Mouse (Mus musculus) liver, adult 2 months (tissue): ENCODE measurements around the gene Akap8. TPM values are rescaled to one million over a fixed set of nuclear protein-coding genes. Genes with fewer than 3 reads are reported as not detected.

ENCODE experiments used
- DNase-seq: peaks from one replicate; pipeline ENCODE4 v3.0.0-alpha.2; 2011; ENCODE audit warnings: low read depth, low spot score; ENCODE audit errors: extremely low read depth
- H3K27ac ChIP-seq: fragments of 200-500 bp; replicated peaks from 2 replicates; pipeline ENCODE4 v1.5.1; 2012; ENCODE audit warnings: low read depth, mild to moderate bottlenecking, control low read depth, inconsistent platforms, low read length; ENCODE audit not compliant: insufficient read depth
- H3K27me3 ChIP-seq: fragments of 200-500 bp; 2 replicates; pipeline ENCODE4 v1.6.1; 2012; ENCODE audit warnings: mild to moderate bottlenecking, moderate library complexity, low read length, inconsistent platforms; ENCODE audit not compliant: control insufficient read depth, insufficient read depth
- H3K36me3 ChIP-seq: fragments of 200-500 bp; 2 replicates; pipeline ENCODE4 v1.6.1; 2012; ENCODE audit warnings: low read length, inconsistent platforms; ENCODE audit not compliant: control insufficient read depth, insufficient read depth
- H3K4me1 ChIP-seq: fragments of 200-500 bp; 2 replicates; pipeline ENCODE4 v1.6.1; 2011; ENCODE audit warnings: low read length; ENCODE audit not compliant: control insufficient read depth, insufficient read depth
- H3K4me3 ChIP-seq: fragments of 200-500 bp; 2 replicates; pipeline ENCODE4 v1.5.1; 2011; ENCODE audit warnings: low read depth, mild to moderate bottlenecking, control low read depth, low read length, moderate library complexity; ENCODE audit not compliant: insufficient read depth
- H3K79me2 ChIP-seq: fragments of 200-500 bp; 2 replicates; pipeline ENCODE4 v1.6.1; 2012; ENCODE audit warnings: inconsistent platforms, mild to moderate bottlenecking, low read length, moderate library complexity; ENCODE audit not compliant: control insufficient read depth, insufficient read depth
- H3K9ac ChIP-seq: fragments of 200-500 bp; 2 replicates; pipeline ENCODE4 v1.6.1; 2012; ENCODE audit warnings: low read depth, mild to moderate bottlenecking, control low read depth, inconsistent platforms, low read length
- CTCF ChIP-seq: fragments of 200-500 bp; IDR thresholded peaks from 2 replicates; pipeline ENCODE4 v1.5.1; 2011; ENCODE audit warnings: low read depth, low read length, control low read depth
- POLR2A ChIP-seq: fragments of 200-500 bp; IDR thresholded peaks from 2 replicates; pipeline ENCODE4 v1.6.1; 2011; ENCODE audit warnings: low read length, control low read depth; ENCODE audit not compliant: insufficient read depth; ENCODE audit errors: extremely low read depth
- WGBS: fragments of 180-500 bp; shearing (Covaris S2); methylation state at CpG from one replicate; pipeline ENCODE4 v1.1.7; 2018; 5-methylcytosine and 5-hydroxymethylcytosine counted together
- polyA plus RNA-seq: library from polyadenylated mRNA; depleted of rRNA; stranded (reverse); fragments of >200 nt; gene quantifications from 2 replicates; pipeline ENCODE4 v1.2.3, GENCODE M21; 2012
- total RNA-seq: library from RNA; depleted of rRNA; stranded (reverse); fragments of >200 nt; gene quantifications from 2 replicates; pipeline ENCODE4 v1.2.3, GENCODE M21; 2014

Akap8 gene
- total and polyA plus RNA-seq, 2 experiments, result 31.6 to 47.9 TPM

- peaks cover 65% of the 10 kb centered on the region for H3K36me3 ChIP-seq
- peaks cover 3% of the 10 kb centered on the region; the same call in 1 of the 2 replicates for H3K4me1 ChIP-seq
- no peak overlapping the region for H3K9ac ChIP-seq
- 92% methylated on average over 5 of the region's 5 CpGs for WGBS
- no peak overlapping the region for H3K27ac ChIP-seq
- H3K79me2 ChIP-seq, result peaks cover 21% of the 10 kb centered on the region; the same call in 1 of the 2 replicates
- DNase-seq, result no peak
- H3K27me3 ChIP-seq, result no peaks in the 10 kb centered on the region
- TF ChIP-seq POLR2A (no peak), CTCF (no peak)
- H3K4me3 ChIP-seq, result no peak overlapping the region
Observed at GRCm38 (mm10) chr17:32315560-32315959, 5.5 kb downstream of the Akap8 start.

- H3K27ac ChIP-seq, result no peak overlapping the region
- H3K9ac ChIP-seq, result no peak overlapping the region
- H3K4me1 ChIP-seq, result no peaks in the 10 kb centered on the region
- peaks cover 81% of the 10 kb centered on the region for H3K36me3 ChIP-seq
- no peaks in the 10 kb centered on the region for H3K27me3 ChIP-seq
- H3K79me2 ChIP-seq, result peaks cover 10% of the 10 kb centered on the region; the same call in 1 of the 2 replicates
- WGBS, result 77% methylated on average over 5 of the region's 5 CpGs
- no peak overlapping the region for H3K4me3 ChIP-seq
- no peak for TF ChIP-seq CTCF
- TF ChIP-seq POLR2A, result no peak
- DNase-seq, result no peak
Observed at GRCm38 (mm10) chr17:32313892-32314291, 7.1 kb downstream of the Akap8 start.

GRCm38 (mm10) chr17:32312801-32313200 lies 8.2 kb downstream of the Akap8 start:
- 95% methylated on average over 8 of the region's 8 CpGs for WGBS
- H3K27ac ChIP-seq, result no peak overlapping the region
- no peak for DNase-seq
- H3K27me3 ChIP-seq, result no peaks in the 10 kb centered on the region
- no peak overlapping the region for H3K4me3 ChIP-seq
- H3K9ac ChIP-seq, result no peak overlapping the region
- H3K79me2 ChIP-seq, result peaks cover 6% of the 10 kb centered on the region; the same call in 1 of the 2 replicates
- peaks cover 90% of the 10 kb centered on the region for H3K36me3 ChIP-seq
- TF ChIP-seq CTCF, result no peak
- no peak for TF ChIP-seq POLR2A
- no peaks in the 10 kb centered on the region for H3K4me1 ChIP-seq

- H3K27me3 ChIP-seq, result no peaks in the 10 kb centered on the region
- H3K4me1 ChIP-seq, result no peaks in the 10 kb centered on the region
- WGBS, result 85% methylated on average over 4 of the region's 4 CpGs
- no peak overlapping the region for H3K27ac ChIP-seq
- H3K36me3 ChIP-seq, result peaks cover 81% of the 10 kb centered on the region
- no peak for DNase-seq
- H3K4me3 ChIP-seq, result no peak overlapping the region
- H3K9ac ChIP-seq, result no peak overlapping the region
- H3K79me2 ChIP-seq, result no peaks in the 10 kb centered on the region
- TF ChIP-seq POLR2A, result no peak
Observed at GRCm38 (mm10) chr17:32307963-32308362, 13.1 kb downstream of the Akap8 start.

- Histone ChIP-seq H3K27me3 (no peaks in the 10 kb centered on the region), H3K36me3 (no peaks in the 10 kb centered on the region), H3K4me3 (no peak overlapping the region), H3K4me1 (no peaks in the 10 kb centered on the region), H3K79me2 (no peaks in the 10 kb centered on the region), H3K9ac (no peak overlapping the region), H3K27ac (no peak overlapping the region)
- no peak for DNase-seq
- TF ChIP-seq POLR2A (no peak), CTCF (peak; percentile 20; the same call in 1 of the 2 replicates)
- WGBS, result 94% methylated on average over 1 of the region's 1 CpGs
Observed at GRCm38 (mm10) chr17:32298125-32298524, 22.9 kb downstream of the Akap8 start.

GRCm38 (mm10) chr17:32295901-32296300 lies 25.1 kb downstream of the Akap8 start:
- Histone ChIP-seq H3K79me2 (no peaks in the 10 kb centered on the region), H3K4me3 (no peak overlapping the region), H3K27me3 (no peaks in the 10 kb centered on the region), H3K36me3 (no peaks in the 10 kb centered on the region), H3K4me1 (no peaks in the 10 kb centered on the region), H3K27ac (no peak overlapping the region), H3K9ac (no peak overlapping the region)
- no peak for TF ChIP-seq POLR2A
- no peak for TF ChIP-seq CTCF
- 26% methylated on average over 2 of the region's 2 CpGs for WGBS
- DNase-seq, result no peak

- Histone ChIP-seq H3K79me2 (no peaks in the 10 kb centered on the region), H3K27ac (no peak overlapping the region), H3K4me1 (no peaks in the 10 kb centered on the region), H3K9ac (no peak overlapping the region), H3K27me3 (no peaks in the 10 kb centered on the region), H3K36me3 (no peaks in the 10 kb centered on the region), H3K4me3 (no peak overlapping the region)
- WGBS, result 83% methylated on average over 4 of the region's 4 CpGs
- no peak for TF ChIP-seq POLR2A
- no peak for TF ChIP-seq CTCF
- DNase-seq, result no peak
Observed at GRCm38 (mm10) chr17:32295160-32295559, 25.9 kb downstream of the Akap8 start.
